Mouse (Mus musculus) midbrain, embryonic 12.5 days (tissue): ENCODE measurements at regions not wholly inside any gene's neighbourhood (a gene's known extent, or its start where the extent isn't known, plus 50 kb on each side); places are given as distances from the start of the nearest gene placed in this dataset.

ENCODE experiments used
- ATAC-seq: fragments of 200-750 bp; cut with Nextera tagmentation; 2 replicates; pipeline ENCODE4 v1.8.0; 2017; ENCODE audit warnings: low read depth, moderate TSS enrichment, moderate library complexity; ENCODE audit not compliant: low FRiP score
- H3K27ac ChIP-seq: fragments of 300-500 bp; sonication (generic); replicated peaks from 2 replicates; pipeline ENCODE4 v1.5.1; 2016; ENCODE audit warnings: mild to moderate bottlenecking
- H3K27me3 ChIP-seq: fragments of 300-500 bp; sonication (generic); 2 replicates; pipeline ENCODE4 v1.6.1; 2016; ENCODE audit warnings: mild to moderate bottlenecking
- H3K36me3 ChIP-seq: fragments of 300-500 bp; sonication (generic); 2 replicates; pipeline ENCODE4 v1.6.1; 2016
- H3K4me1 ChIP-seq: fragments of 300-500 bp; sonication (generic); 2 replicates; pipeline ENCODE4 v1.6.1; 2016
- H3K4me2 ChIP-seq: fragments of 300-500 bp; sonication (generic); replicated peaks from 2 replicates; pipeline ENCODE4 v1.6.1; 2016; ENCODE audit warnings: mild to moderate bottlenecking, moderate library complexity
- H3K4me3 ChIP-seq: fragments of 300-500 bp; sonication (generic); 2 replicates; pipeline ENCODE4 v1.5.1; 2016; ENCODE audit warnings: mild to moderate bottlenecking
- H3K9ac ChIP-seq: fragments of 300-500 bp; sonication (generic); replicated peaks from 2 replicates; pipeline ENCODE4 v1.6.1; 2016; ENCODE audit warnings: mild to moderate bottlenecking, moderate library complexity
- H3K9me3 ChIP-seq: fragments of 300-500 bp; sonication (generic); 2 replicates; pipeline ENCODE4 v1.6.1; 2016; ENCODE audit warnings: mild to moderate bottlenecking
- WGBS: fragments of 180-500 bp; shearing (Covaris S2); methylation state at CpG from one replicate; pipeline ENCODE4 v1.1.7; 2016; 5-methylcytosine and 5-hydroxymethylcytosine counted together

- 77% methylated on average over 3 of the region's 3 CpGs for WGBS
These were observed 231.6 kb upstream of the Srrm4 start for GRCm38 (mm10) chr5:116823260-116823659.

DNA sequence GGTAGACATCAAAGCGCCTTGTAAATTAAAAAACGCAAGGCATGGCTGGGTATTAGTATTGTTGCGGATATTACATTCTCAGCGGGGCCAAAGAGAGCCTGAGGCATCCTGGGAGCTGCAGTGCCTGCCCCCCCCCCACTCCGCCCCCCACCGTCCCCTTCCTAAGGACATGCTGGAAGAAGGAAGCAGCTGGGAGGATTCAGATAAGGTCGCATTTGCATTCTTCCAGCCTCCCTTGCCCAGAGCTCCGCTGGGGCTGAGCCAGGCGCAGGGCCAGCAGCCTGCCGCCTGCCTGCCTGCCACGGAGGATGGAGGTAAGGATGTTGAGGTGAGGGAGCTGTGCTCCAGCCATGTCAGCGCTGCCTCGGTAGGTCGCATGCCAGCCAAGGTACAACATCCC is 230.5 kb upstream of the Srrm4 start:
- Histone ChIP-seq H3K4me2 (peak overlapping the region; percentile 17), H3K4me1 (0 out of 2 replicates have a peak, but pooled peaks cover 5% of the 10 kb centered on the region), H3K36me3 (no peaks in the 10 kb centered on the region), H3K27me3 (no peaks in the 10 kb centered on the region), H3K4me3 (no peak overlapping the region), H3K9ac (no peak overlapping the region), H3K27ac (peak overlapping the region; percentile 70), H3K9me3 (no peaks in the 10 kb centered on the region)
- WGBS: 23% methylated on average over 14 of the region's 14 CpGs
- peak; percentile 44; the same call in 1 of the 2 replicates for ATAC-seq

More at GRCm38 (mm10) chr5:116823260-116823659, 231.6 kb upstream of the Srrm4 start:
- Histone ChIP-seq H3K4me2 (no peak overlapping the region), H3K36me3 (no peaks in the 10 kb centered on the region), H3K9me3 (no peaks in the 10 kb centered on the region), H3K27ac (no peak overlapping the region), H3K4me1 (0 out of 2 replicates have a peak, but pooled peaks cover 5% of the 10 kb centered on the region), H3K27me3 (no peaks in the 10 kb centered on the region), H3K9ac (no peak overlapping the region), H3K4me3 (no peak overlapping the region)
- no peak for ATAC-seq

- H3K4me3 ChIP-seq: no peak overlapping the region
These were observed 218.2 kb upstream of the Srrm4 start for GRCm38 (mm10) chr5:116809799-116810198.

DNA sequence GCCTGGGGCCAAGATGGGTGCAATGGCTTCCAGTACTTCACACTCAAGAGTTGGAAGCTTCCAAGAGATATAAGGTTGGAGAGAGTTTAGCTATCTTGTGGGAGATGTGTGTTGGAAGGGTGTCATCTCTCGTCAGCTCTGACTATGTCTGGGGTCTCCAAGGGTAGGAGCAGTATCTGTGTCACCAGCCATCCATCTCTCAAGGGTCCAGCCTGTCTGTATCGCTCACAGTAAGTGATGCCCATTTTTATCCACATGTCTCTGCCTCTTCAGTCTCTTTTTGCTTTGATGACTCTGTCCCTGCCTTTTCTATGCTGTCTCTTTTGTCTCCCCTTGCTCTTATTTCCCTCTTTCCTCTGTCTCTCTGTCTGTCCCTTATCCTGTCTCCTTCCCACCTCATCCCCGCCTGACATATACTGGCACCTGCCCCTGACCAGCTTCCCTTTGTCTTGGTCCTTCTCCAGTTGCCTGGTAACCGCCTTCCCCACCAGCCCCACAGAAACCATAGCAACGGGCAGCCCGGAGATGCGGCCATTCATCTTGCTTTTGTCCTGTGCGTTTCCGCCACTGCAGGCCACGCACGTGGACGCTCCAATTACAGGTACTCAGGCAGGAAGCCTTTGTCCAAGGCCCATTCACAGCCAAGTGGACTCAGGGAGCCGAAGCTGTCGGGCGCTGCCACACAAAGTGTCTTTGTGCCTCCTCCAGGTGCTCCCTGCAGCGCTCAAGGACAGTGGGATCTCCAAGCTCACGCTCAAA is 217.6 kb upstream of the Srrm4 start:
- Histone ChIP-seq H3K36me3 (no peaks in the 10 kb centered on the region), H3K4me3 (peak overlapping the region; percentile 17; the same call in 1 of the 2 replicates), H3K27ac (peak overlapping the region; percentile 87), H3K4me1 (peaks cover 17% of the 10 kb centered on the region), H3K9ac (no peak overlapping the region; the same call in 1 of the 2 replicates), H3K9me3 (no peaks in the 10 kb centered on the region), H3K4me2 (peak overlapping the region; percentile 43), H3K27me3 (peaks cover 32% of the 10 kb centered on the region)
- peak; percentile 94 for ATAC-seq
- 16% methylated on average over 17 of the region's 17 CpGs for WGBS

More at GRCm38 (mm10) chr5:116809799-116810198, 218.2 kb upstream of the Srrm4 start:
- Histone ChIP-seq H3K4me2 (peak overlapping the region; percentile 43), H3K9ac (no peak overlapping the region; the same call in 1 of the 2 replicates), H3K27ac (peak overlapping the region; percentile 87), H3K4me1 (peaks cover 17% of the 10 kb centered on the region), H3K27me3 (peaks cover 32% of the 10 kb centered on the region), H3K36me3 (no peaks in the 10 kb centered on the region), H3K9me3 (no peaks in the 10 kb centered on the region)
- ATAC-seq: peak; percentile 66
- WGBS: 20% methylated on average over 2 of the region's 2 CpGs

DNA sequence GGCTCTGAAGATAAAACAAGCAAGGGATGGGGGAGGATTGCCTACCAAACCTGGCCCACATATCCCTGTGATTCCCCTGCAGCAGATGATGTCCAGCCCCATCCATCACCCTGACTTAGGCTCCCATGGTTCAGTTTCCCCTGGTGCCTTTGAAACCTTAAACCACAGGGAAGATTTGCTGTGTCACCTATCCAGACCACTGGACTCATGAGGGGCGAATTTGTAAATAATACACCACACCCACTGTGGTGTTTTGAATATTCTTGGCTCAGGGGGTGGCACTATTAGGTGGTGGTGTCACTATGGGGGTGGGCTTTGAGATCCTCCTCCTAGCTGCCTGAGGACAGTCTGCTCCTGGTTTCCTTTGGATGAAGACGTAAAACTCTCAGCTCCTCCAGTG is 205.8 kb upstream of the Srrm4 start:
- no peak for ATAC-seq
- 62% methylated on average over 2 of the region's 2 CpGs for WGBS
- 0 out of 2 replicates have a peak, but pooled peaks cover 5% of the 10 kb centered on the region for H3K4me1 ChIP-seq
- no peak overlapping the region for H3K4me2 ChIP-seq
- H3K4me3 ChIP-seq: no peak overlapping the region
- H3K36me3 ChIP-seq: no peaks in the 10 kb centered on the region
- no peaks in the 10 kb centered on the region for H3K27me3 ChIP-seq
- H3K9me3 ChIP-seq: no peaks in the 10 kb centered on the region
- no peak overlapping the region for H3K27ac ChIP-seq
- no peak overlapping the region for H3K9ac ChIP-seq

- H3K4me2 ChIP-seq: no peak overlapping the region
- WGBS: 39% methylated on average over 5 of the region's 5 CpGs
- no peaks in the 10 kb centered on the region for H3K9me3 ChIP-seq
- H3K27me3 ChIP-seq: no peaks in the 10 kb centered on the region
- H3K4me1 ChIP-seq: 0 out of 2 replicates have a peak, but pooled peaks cover 5% of the 10 kb centered on the region
- H3K27ac ChIP-seq: no peak overlapping the region
- H3K9ac ChIP-seq: no peak overlapping the region
- no peaks in the 10 kb centered on the region for H3K36me3 ChIP-seq
- H3K4me3 ChIP-seq: no peak overlapping the region
- no peak for ATAC-seq
These were observed 203.6 kb upstream of the Srrm4 start for GRCm38 (mm10) chr5:116795169-116795568.

- Histone ChIP-seq H3K9me3 (no peaks in the 10 kb centered on the region), H3K4me2 (no peak overlapping the region), H3K4me1 (0 out of 2 replicates have a peak, but pooled peaks cover 5% of the 10 kb centered on the region), H3K27ac (no peak overlapping the region), H3K4me3 (no peak overlapping the region), H3K9ac (no peak overlapping the region), H3K27me3 (no peaks in the 10 kb centered on the region), H3K36me3 (no peaks in the 10 kb centered on the region)
- WGBS: 77% methylated on average over 8 of the region's 8 CpGs
- no peak for ATAC-seq
These were observed 198.8 kb upstream of the Srrm4 start for GRCm38 (mm10) chr5:116790419-116790818.

- Histone ChIP-seq H3K9ac (no peak overlapping the region), H3K27ac (no peak overlapping the region), H3K9me3 (no peaks in the 10 kb centered on the region), H3K27me3 (no peaks in the 10 kb centered on the region), H3K4me3 (no peak overlapping the region), H3K36me3 (no peaks in the 10 kb centered on the region), H3K4me2 (no peak overlapping the region), H3K4me1 (no peaks in the 10 kb centered on the region)
- ATAC-seq: no peak
- 90% methylated on average over 9 of the region's 9 CpGs for WGBS
These were observed 198.2 kb upstream of the Srrm4 start for GRCm38 (mm10) chr5:116789859-116790258.

GRCm38 (mm10) chr5:116776450-116776849 is 184.8 kb upstream of the Srrm4 start:
- Histone ChIP-seq H3K9me3 (no peaks in the 10 kb centered on the region), H3K27ac (no peak overlapping the region), H3K4me1 (no peaks in the 10 kb centered on the region), H3K9ac (no peak overlapping the region), H3K4me3 (no peak overlapping the region), H3K4me2 (no peak overlapping the region), H3K27me3 (no peaks in the 10 kb centered on the region), H3K36me3 (no peaks in the 10 kb centered on the region)
- 37% methylated on average over 2 of the region's 2 CpGs for WGBS
- ATAC-seq: no peak

- Histone ChIP-seq H3K4me1 (no peaks in the 10 kb centered on the region), H3K4me2 (no peak overlapping the region), H3K27me3 (no peaks in the 10 kb centered on the region), H3K27ac (no peak overlapping the region), H3K36me3 (no peaks in the 10 kb centered on the region), H3K4me3 (no peak overlapping the region), H3K9me3 (no peaks in the 10 kb centered on the region), H3K9ac (no peak overlapping the region)
- WGBS: 87% methylated on average over 2 of the region's 2 CpGs
- ATAC-seq: no peak
These were observed 174.6 kb upstream of the Srrm4 start for GRCm38 (mm10) chr5:116766261-116766660.

- WGBS: 89% methylated on average over 6 of the region's 6 CpGs
- no peak for ATAC-seq
These were observed 169.7 kb upstream of the Srrm4 start for GRCm38 (mm10) chr5:116761323-116761722.

DNA sequence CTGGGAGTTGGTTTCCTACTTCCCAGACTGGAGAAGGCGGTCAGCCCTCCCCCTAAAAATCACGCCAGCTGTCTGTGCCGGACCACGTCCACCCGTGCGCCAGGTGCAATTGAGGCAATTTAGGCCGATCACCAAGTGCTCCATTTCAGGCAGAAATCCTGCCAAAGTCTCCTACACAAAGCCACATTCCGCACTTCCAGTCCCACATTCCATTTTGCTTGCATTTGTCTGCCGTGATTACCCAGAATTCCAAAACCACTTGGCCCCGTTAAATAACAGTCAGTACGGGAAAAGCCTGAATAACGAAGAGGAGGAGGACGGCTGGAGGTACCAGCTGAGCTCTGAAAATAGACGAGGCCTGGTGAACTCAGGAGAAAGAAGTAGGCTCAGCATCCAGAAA is 167.1 kb upstream of the Srrm4 start:
- Histone ChIP-seq H3K9ac (no peak overlapping the region), H3K27ac (no peak overlapping the region), H3K4me3 (no peak overlapping the region), H3K27me3 (no peaks in the 10 kb centered on the region), H3K36me3 (no peaks in the 10 kb centered on the region), H3K4me1 (no peaks in the 10 kb centered on the region), H3K9me3 (no peaks in the 10 kb centered on the region), H3K4me2 (no peak overlapping the region)
- no peak for ATAC-seq
- WGBS: 85% methylated on average over 14 of the region's 14 CpGs

More at GRCm38 (mm10) chr5:116761323-116761722, 169.7 kb upstream of the Srrm4 start:
- H3K9ac ChIP-seq: no peak overlapping the region
- no peaks in the 10 kb centered on the region for H3K27me3 ChIP-seq
- H3K4me1 ChIP-seq: no peaks in the 10 kb centered on the region
- H3K4me3 ChIP-seq: no peak overlapping the region
- H3K4me2 ChIP-seq: no peak overlapping the region
- H3K9me3 ChIP-seq: no peaks in the 10 kb centered on the region
- H3K36me3 ChIP-seq: no peaks in the 10 kb centered on the region
- no peak overlapping the region for H3K27ac ChIP-seq
